Mouse (Mus musculus): ENCODE results near the gene Il27ra.

GRCm38 (mm10) chr8:84046505-84046904 lies 4.1 kb upstream of the Il27ra start:
- TF ChIP-seq CTCF (IDR thresholded peaks at IDR 0.05) (no peak), EP300 (IDR thresholded peaks at IDR 0.05; ENCODE audit: insufficient read depth, low read depth, low read length) (no peak), POLR2A (IDR thresholded peaks at IDR 0.05; ENCODE audit: insufficient read depth, low read depth, low read length) (no peak)

All from heart, adult 2 months (tissue).